Mouse (Mus musculus): ENCODE results near the gene Nfxl1.

Nfxl1 gene

DNA sequence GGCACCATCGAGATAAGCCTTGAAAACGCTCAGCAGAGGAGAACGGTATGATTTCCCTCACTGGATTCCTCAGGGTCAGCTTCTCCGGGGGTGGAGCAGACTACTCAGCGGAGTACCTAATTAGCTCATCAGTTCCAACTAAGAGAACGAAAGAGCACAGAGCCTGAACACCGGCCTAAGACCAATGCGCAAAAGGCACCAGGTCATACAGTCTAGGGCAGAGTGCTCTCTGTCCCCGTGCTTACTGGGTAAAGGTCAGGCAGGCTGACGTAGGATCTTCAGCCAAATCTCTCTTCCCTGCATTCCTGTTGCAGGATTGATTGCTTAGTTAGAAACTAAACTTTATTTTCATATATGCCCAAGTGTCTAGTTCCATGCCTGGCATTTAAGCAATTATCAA, 61.2 kb downstream of the Nfxl1 start:
- no peak for DNase-seq

DNA sequence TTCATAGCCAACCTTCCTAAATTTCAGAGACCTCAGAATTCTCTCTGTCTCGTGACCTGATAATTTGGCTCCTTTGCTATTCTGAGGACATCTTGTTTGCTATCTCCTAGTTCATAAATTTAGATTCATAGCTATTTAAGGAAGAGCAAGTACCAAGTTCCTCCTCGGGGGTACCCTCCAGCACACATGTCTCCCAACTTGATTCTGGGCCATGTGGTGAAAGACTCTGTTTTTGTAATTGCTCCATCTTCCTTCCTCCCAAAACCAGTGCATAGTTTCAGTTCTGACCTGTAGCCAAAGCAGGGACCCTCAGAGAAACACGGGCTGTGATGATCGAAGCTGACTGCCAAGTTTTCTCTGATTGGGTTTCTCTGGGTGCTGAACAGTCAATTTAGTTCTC, 62.7 kb downstream of the Nfxl1 start:
- no peak for DNase-seq

DNA sequence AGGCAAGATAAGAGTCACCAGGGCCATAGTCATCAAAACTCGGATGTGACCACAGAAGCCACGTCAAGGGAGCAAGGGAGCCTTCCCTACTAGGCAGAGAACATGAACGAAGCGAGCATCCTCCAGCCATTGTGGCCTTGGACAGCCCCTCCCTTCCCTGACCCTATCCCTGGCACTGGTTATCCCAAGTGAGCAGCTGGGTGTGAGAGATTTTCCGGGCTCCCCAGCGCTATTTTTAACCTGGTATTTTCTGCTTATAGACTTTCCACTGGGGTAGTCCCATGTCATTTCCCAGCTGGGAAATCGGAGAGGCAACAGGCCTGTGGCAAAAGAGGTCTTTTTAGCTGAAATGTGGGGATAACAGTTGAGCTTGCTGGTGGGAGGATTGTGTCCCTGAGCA, 65.6 kb downstream of the Nfxl1 start:
- DNase-seq = no peak

DNA sequence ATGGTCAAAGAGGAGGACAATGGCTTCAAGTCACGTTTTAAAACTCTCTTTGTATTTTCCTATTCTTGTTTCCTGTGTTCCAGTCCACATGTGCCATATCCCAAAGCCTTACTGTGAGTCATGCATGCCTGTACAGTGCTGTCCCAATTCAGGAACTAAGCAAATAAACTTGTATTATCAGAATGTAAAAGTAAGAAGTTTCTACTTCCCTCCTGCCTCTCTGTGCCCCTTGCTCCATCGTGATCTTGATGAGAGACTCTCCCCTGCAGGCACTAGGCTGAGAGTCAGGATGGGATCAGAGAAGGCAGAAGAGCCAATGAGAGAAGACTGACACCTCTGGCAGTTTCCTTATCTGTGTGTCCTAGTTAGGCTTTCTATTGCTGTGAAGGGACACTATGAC, 68.3 kb downstream of the Nfxl1 start:
- no peak for DNase-seq

- no peak for DNase-seq
Observed at GRCm38 (mm10) chr5:72480456-72480855, 79.0 kb downstream of the Nfxl1 start.

- no peak for DNase-seq
Observed at GRCm38 (mm10) chr5:72472317-72473009, 87.0 kb downstream of the Nfxl1 start.

DNA sequence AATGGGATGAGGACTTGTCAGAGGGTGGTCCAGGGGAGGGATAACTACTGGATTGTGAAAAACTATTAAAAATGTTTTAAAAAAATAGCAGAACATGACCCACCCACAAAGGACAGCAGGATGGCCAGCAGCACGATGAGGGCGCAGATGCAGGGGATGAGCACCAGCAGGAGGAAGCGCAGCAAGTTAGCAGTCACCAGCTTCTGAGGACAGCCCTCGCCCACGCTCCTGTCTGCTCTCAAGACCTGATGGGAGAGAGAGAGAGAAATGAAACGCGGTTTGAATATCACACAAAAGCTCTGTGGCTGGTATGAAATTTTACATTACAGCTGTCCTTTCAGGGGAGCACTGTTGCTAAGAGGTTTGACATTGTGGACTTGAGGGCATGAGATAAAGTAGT, 87.7 kb downstream of the Nfxl1 start:
- DNase-seq = no peak

GRCm38 (mm10) chr5:72464932-72465331, 94.6 kb downstream of the Nfxl1 start:
- DNase-seq = no peak
